In the genomic region with DNA sequence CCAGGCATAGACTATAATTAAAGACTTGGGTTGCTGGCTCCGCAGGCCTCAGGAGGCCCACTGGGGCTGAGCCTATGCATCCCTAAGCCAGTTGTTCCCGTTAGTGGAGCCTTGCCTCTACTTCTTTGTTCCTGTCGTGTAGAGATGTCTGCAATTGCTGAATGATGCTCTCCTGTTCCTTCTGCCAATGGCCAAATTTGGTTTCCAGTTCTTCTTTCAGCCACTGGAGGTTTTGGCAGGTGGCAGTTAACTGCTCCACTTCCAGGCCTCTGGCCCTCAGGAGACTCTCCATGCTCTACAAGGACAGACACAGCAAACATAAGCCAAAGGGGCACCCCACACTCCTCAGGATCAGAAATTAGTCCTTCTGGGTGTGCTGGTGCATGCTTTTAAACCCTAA, we compare ENCODE assay signal across 22 mouse cellular contexts.
A peak's percentile ranks its signal among the peaks of the same experiment; 100 is the strongest.
DNase-seq lines count a peak whose midpoint lies in the region; ATAC-seq lines count a peak whose summit lies in the region.
"Had no signal": no experiment of that assay in that cellular context is flagged by ENCODE, and none has a peak within 500 bp of the region (broad histone marks: within the 10 kb centered on the region; RNA-seq: fewer than 3 reads in every experiment).

No protein-coding gene starts in this region.

- peak; percentile 36; the same call in 1 of the 2 replicates for ATAC-seq in frontal cortex, adult (ENCODE audit: low TSS enrichment)
- ATAC-seq in intestine, embryonic 14.5 days (replicated peaks; ENCODE audit: low FRiP score, low TSS enrichment, low read depth) = no peak
- no peak for ATAC-seq in intestine, embryonic 16.5 days
- no peak for ATAC-seq in midbrain, embryonic 11.5 days (ENCODE audit: low FRiP score)
- ATAC-seq in midbrain, embryonic 16.5 days = no peak
- ATAC-seq: activated CD4-positive, CD25-positive, alpha-beta regulatory T cell, adult 4 months; CD4-positive, CD25-positive, alpha-beta regulatory T cell, adult 4 months; Patski had no signal

- WGBS in intestine, embryonic 14.5 days = 77% methylated on average over 3 of the region's 3 CpGs
- 88% methylated on average over 3 of the region's 3 CpGs for WGBS in intestine, embryonic 16.5 days
- 81% methylated on average over 3 of the region's 3 CpGs for WGBS in midbrain, embryonic 11.5 days
- 78% methylated on average over 3 of the region's 3 CpGs for WGBS in midbrain, embryonic 16.5 days

- H3K27ac ChIP-seq in intestine, embryonic 14.5 days (ENCODE audit: low read depth) = no peak overlapping the region
- no peak overlapping the region for H3K27ac ChIP-seq in intestine, embryonic 16.5 days (ENCODE audit: low read length)
- H3K27ac ChIP-seq in midbrain, embryonic 11.5 days (ENCODE audit: low read depth, low read length) = no peak overlapping the region
- no peak overlapping the region for H3K27ac ChIP-seq in midbrain, embryonic 16.5 days (ENCODE audit: low read length)

- no peaks in the 10 kb centered on the region for H3K27me3 ChIP-seq in intestine, embryonic 14.5 days (replicated peaks; ENCODE audit: control insufficient read depth, insufficient read depth, low read length)
- no peaks in the 10 kb centered on the region for H3K27me3 ChIP-seq in intestine, embryonic 16.5 days (replicated peaks; ENCODE audit: control insufficient read depth, insufficient read depth, low read length)
- no peaks in the 10 kb centered on the region for H3K27me3 ChIP-seq in midbrain, embryonic 11.5 days (ENCODE audit: control insufficient read depth, insufficient read depth, low read length)
- H3K27me3 ChIP-seq in midbrain, embryonic 16.5 days (ENCODE audit: control insufficient read depth, insufficient read depth, low read depth, low read length) = no peaks in the 10 kb centered on the region
- H3K27me3 ChIP-seq: CH12.LX, Patski had no signal

- H3K36me3 ChIP-seq in intestine, embryonic 14.5 days (ENCODE audit: control insufficient read depth, insufficient read depth, low read length) = peaks cover 99% of the 10 kb centered on the region
- peaks cover 39% of the 10 kb centered on the region for H3K36me3 ChIP-seq in intestine, embryonic 16.5 days (ENCODE audit: control insufficient read depth, insufficient read depth, low read length)
- H3K36me3 ChIP-seq in midbrain, embryonic 11.5 days (ENCODE audit: control insufficient read depth, insufficient read depth, low read length) = peaks cover 24% of the 10 kb centered on the region
- peaks cover 77% of the 10 kb centered on the region for H3K36me3 ChIP-seq in midbrain, embryonic 16.5 days (ENCODE audit: control insufficient read depth, insufficient read depth, low read length)

- no peak overlapping the region for H3K9ac ChIP-seq in intestine, embryonic 14.5 days (ENCODE audit: low read length)
- no peak overlapping the region for H3K9ac ChIP-seq in intestine, embryonic 16.5 days (ENCODE audit: low read depth, low read length)
- no peak overlapping the region for H3K9ac ChIP-seq in midbrain, embryonic 11.5 days (ENCODE audit: low read length)
- no peak overlapping the region for H3K9ac ChIP-seq in midbrain, embryonic 16.5 days (ENCODE audit: low read depth, low read length)

- intact Hi-C loops in heart, postnatal 10 days (cut with DNase I) = no loop called here

- H3K4me3 ChIP-seq in intestine, embryonic 14.5 days (ENCODE audit: low read depth, low read length) = no peak overlapping the region
- no peak overlapping the region for H3K4me3 ChIP-seq in intestine, embryonic 16.5 days (ENCODE audit: low read length)
- H3K4me3 ChIP-seq in midbrain, embryonic 11.5 days (ENCODE audit: low read depth, low read length) = no peak overlapping the region
- no peak overlapping the region for H3K4me3 ChIP-seq in midbrain, embryonic 16.5 days (ENCODE audit: low read depth, low read length)

- H3K4me1 ChIP-seq in intestine, embryonic 14.5 days (replicated peaks; ENCODE audit: control insufficient read depth, insufficient read depth, low read length) = no peaks in the 10 kb centered on the region
- H3K4me1 ChIP-seq in intestine, embryonic 16.5 days (ENCODE audit: control insufficient read depth, insufficient read depth, low read length) = 0 out of 2 replicates have a peak, but pooled peaks cover 4% of the 10 kb centered on the region
- H3K4me1 ChIP-seq in midbrain, embryonic 11.5 days (ENCODE audit: control insufficient read depth, insufficient read depth, low read length) = no peaks in the 10 kb centered on the region
- H3K4me1 ChIP-seq in midbrain, embryonic 16.5 days (ENCODE audit: control insufficient read depth, insufficient read depth, low read length) = no peaks in the 10 kb centered on the region

- H3K9me3 ChIP-seq in intestine, embryonic 14.5 days (ENCODE audit: control insufficient read depth, low read length) = no peaks in the 10 kb centered on the region
- no peaks in the 10 kb centered on the region for H3K9me3 ChIP-seq in intestine, embryonic 16.5 days (ENCODE audit: control insufficient read depth, low read length)
- no peaks in the 10 kb centered on the region for H3K9me3 ChIP-seq in midbrain, embryonic 11.5 days (ENCODE audit: control insufficient read depth, low read length)
- H3K9me3 ChIP-seq in midbrain, embryonic 16.5 days (replicated peaks; ENCODE audit: control insufficient read depth, low read length, poor library complexity, severe bottlenecking) = no peaks in the 10 kb centered on the region
- H3K9me3 ChIP-seq: G1E had no signal

- no peak overlapping the region for H3K4me2 ChIP-seq in intestine, embryonic 14.5 days (ENCODE audit: low read length)
- H3K4me2 ChIP-seq in intestine, embryonic 16.5 days (ENCODE audit: low read depth, low read length) = no peak overlapping the region
- H3K4me2 ChIP-seq in midbrain, embryonic 11.5 days = no peak overlapping the region
- no peak overlapping the region for H3K4me2 ChIP-seq in midbrain, embryonic 16.5 days (ENCODE audit: low read length)

- DNase-seq in frontal cortex, postnatal 14 days (ENCODE audit: low spot score in 2 of 2) = no peak
- peak; percentile 66 for DNase-seq in heart, adult 11 months
- DNase-seq in heart, postnatal 10 days = no peak
- peak; percentile 45 for DNase-seq in intestine, embryonic 14.5 days (ENCODE audit: low spot score)
- DNase-seq in midbrain, embryonic 11.5 days (ENCODE audit: low spot score, missing footprints) = peak; percentile 64
- DNase-seq: adrenal gland, adult 2 months; adrenal gland, adult 8-10 months; adrenal gland, postnatal 10 days; adrenal gland, postnatal 14 days; adrenal gland, postnatal 25 days; adrenal gland, postnatal 36 days; B cell, adult 2 months; cerebellum, adult 11 months; cerebellum, adult 11-12 months had no signal

Comparison
In these comparisons a context has a peak if more than half of its experiments do, and no peak if none do; other contexts are left out.
1. DNase-seq: peak in heart, adult 11 months (single experiment), intestine, embryonic 14.5 days (single experiment) and midbrain, embryonic 11.5 days (single experiment); none in frontal cortex, postnatal 14 days (0 of 2) and heart, postnatal 10 days (0 of 2).